Mouse (Mus musculus) limb, embryonic 15.5 days (tissue): ENCODE measurements at regions not wholly inside any gene's neighbourhood (a gene's known extent, or its start where the extent isn't known, plus 50 kb on each side); places are given as distances from the start of the nearest gene placed in this dataset.
A peak's percentile ranks its signal among the peaks of the same experiment; 100 is the strongest.

Experiments used
- ATAC-seq: fragments of 200-750 bp; cut with Nextera tagmentation; 2 replicates; pipeline ENCODE4 v1.8.0; 2017; ENCODE audit warnings: low read depth, moderate TSS enrichment; ENCODE audit not compliant: insufficient number of reproducible peaks, low FRiP score, low TSS enrichment
- H3K27ac ChIP-seq: fragments of 300-500 bp; sonication (generic); 2 replicates; pipeline ENCODE4 v1.5.1; 2015; ENCODE audit warnings: moderate library complexity, mild to moderate bottlenecking, inconsistent platforms
- H3K27me3 ChIP-seq: fragments of 300-500 bp; sonication (generic); 2 replicates; pipeline ENCODE4 v1.6.1; 2015; ENCODE audit warnings: inconsistent platforms
- H3K36me3 ChIP-seq: fragments of 300-500 bp; sonication (generic); 2 replicates; pipeline ENCODE4 v1.6.1; 2015; ENCODE audit warnings: inconsistent platforms
- H3K4me1 ChIP-seq: fragments of 300-500 bp; sonication (generic); 2 replicates; pipeline ENCODE4 v1.6.1; 2015; ENCODE audit warnings: inconsistent platforms
- H3K4me2 ChIP-seq: fragments of 300-500 bp; sonication (generic); 2 replicates; pipeline ENCODE4 v1.6.1; 2015; ENCODE audit warnings: mild to moderate bottlenecking, inconsistent platforms
- H3K4me3 ChIP-seq: fragments of 300-500 bp; sonication (generic); 2 replicates; pipeline ENCODE4 v1.5.1; 2015; ENCODE audit warnings: mild to moderate bottlenecking, inconsistent platforms
- H3K9ac ChIP-seq: fragments of 300-500 bp; sonication (generic); 2 replicates; pipeline ENCODE4 v1.6.1; 2015; ENCODE audit warnings: inconsistent platforms
- H3K9me3 ChIP-seq: fragments of 300-500 bp; sonication (generic); 2 replicates; pipeline ENCODE4 v1.6.1; 2016; ENCODE audit warnings: inconsistent platforms
- WGBS: fragments of 180-500 bp; shearing (Covaris S2); methylation state at CpG from one replicate; pipeline ENCODE4 v1.1.7; 2015; 5-methylcytosine and 5-hydroxymethylcytosine counted together

DNA sequence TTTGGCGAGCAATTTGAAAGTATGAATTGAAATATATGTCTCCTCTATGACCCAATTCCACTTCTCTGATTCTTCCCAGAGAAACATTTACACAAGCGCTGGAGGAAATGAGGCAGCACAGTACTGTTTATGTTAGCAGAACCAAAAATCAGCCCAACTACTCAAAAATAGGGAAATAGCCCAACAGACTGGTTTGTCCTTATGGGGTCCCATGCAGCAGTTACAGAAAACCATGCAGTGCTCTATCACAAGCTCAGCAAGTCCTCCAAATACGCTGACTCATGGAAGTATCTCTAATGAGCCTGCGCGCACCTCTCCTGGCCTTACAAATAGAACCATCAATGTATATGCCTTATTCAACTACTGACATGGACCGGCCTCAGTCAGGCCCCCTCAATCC is 55.4 kb upstream of the Enpp6 start:
- no peak overlapping the region for H3K4me2 ChIP-seq
- 89% methylated on average over 6 of the region's 6 CpGs for WGBS

DNA sequence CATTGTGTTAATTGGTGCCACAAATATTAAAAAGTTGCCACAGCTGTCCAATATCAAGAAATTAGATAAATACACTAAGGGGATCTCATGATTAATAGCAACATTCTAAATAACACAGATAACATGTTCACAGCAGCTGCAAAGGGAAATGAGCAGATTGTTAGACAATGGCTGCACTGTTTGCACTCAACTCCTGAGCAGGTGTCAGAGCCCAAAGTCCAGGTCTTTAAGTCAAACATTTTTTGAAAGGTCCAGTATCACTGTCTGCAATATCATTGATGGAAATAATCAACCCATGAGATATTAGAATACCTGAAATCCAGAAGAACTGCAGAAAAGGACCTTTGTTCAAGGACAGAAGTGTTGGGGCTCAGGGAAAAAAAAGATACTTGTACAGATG is 53.4 kb upstream of the Enpp6 start:
- H3K27me3 ChIP-seq = no peaks in the 10 kb centered on the region
- H3K9me3 ChIP-seq = no peaks in the 10 kb centered on the region
- no peaks in the 10 kb centered on the region for H3K36me3 ChIP-seq
- no peak overlapping the region for H3K9ac ChIP-seq
- H3K27ac ChIP-seq = no peak overlapping the region
- H3K4me2 ChIP-seq = no peak overlapping the region
- ATAC-seq = no peak
- peaks cover 20% of the 10 kb centered on the region; the same call in 1 of the 2 replicates for H3K4me1 ChIP-seq
- no peak overlapping the region for H3K4me3 ChIP-seq

More for the DNA sequence above, 55.4 kb upstream of the Enpp6 start:
- H3K36me3 ChIP-seq = no peaks in the 10 kb centered on the region
- no peaks in the 10 kb centered on the region for H3K9me3 ChIP-seq
- H3K4me3 ChIP-seq = no peak overlapping the region
- H3K27ac ChIP-seq = no peak overlapping the region
- no peaks in the 10 kb centered on the region for H3K27me3 ChIP-seq
- H3K9ac ChIP-seq = no peak overlapping the region
- no peak for ATAC-seq
- peaks cover 19% of the 10 kb centered on the region; the same call in 1 of the 2 replicates for H3K4me1 ChIP-seq

DNA sequence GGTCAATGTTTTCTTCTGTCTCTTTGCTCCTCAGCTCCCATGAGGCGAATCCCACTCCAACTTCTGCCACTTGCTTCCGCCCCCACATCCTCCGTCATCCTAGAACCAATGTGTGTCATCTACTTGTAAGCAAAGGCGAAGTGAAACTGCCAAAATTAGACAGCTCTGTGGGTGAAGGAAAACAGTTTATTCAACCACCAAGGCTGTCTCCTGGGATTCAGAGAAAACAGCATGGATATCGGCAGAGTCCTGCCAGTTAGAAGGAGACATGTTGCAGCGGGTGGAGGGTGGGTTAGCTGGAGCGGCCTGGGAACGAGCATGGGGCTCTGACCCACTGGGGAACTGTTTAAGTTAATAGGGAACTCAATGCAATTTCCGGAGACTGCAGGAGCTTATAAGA is 52.4 kb upstream of the Enpp6 start:
- no peak overlapping the region for H3K4me2 ChIP-seq
- WGBS = 67% methylated on average over 9 of the region's 9 CpGs

DNA sequence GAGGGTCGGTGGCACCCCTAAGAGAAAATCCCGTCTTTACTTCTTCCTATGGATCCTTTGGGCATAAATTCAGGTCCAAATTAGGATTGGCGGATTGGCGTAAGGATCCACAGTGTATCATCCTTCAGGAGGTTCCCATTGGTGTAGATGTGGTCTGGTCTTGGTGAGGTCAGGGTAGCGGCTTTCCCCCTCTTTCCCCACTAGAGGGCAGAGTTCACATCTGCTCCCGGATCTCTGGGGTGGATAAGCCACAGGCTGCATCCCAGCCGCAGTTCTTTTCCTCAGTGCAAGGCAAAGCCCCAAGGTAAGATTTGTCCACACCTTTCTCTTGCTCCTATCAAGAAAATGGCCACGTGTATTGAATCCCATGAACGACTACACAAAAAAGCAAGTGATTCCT is 51.8 kb upstream of the Enpp6 start:
- Histone ChIP-seq H3K27me3 (no peaks in the 10 kb centered on the region), H3K9ac (no peak overlapping the region), H3K27ac (no peak overlapping the region), H3K36me3 (no peaks in the 10 kb centered on the region), H3K4me3 (no peak overlapping the region), H3K9me3 (no peaks in the 10 kb centered on the region), H3K4me1 (peaks cover 7% of the 10 kb centered on the region; the same call in 1 of the 2 replicates), H3K4me2 (no peak overlapping the region)
- no peak for ATAC-seq
- 24% methylated on average over 9 of the region's 9 CpGs for WGBS

More for the DNA sequence above, 52.4 kb upstream of the Enpp6 start:
- H3K27me3 ChIP-seq = no peaks in the 10 kb centered on the region
- H3K9me3 ChIP-seq = no peaks in the 10 kb centered on the region
- no peak for ATAC-seq
- no peak overlapping the region for H3K4me3 ChIP-seq
- no peaks in the 10 kb centered on the region for H3K36me3 ChIP-seq
- H3K9ac ChIP-seq = no peak overlapping the region
- H3K4me1 ChIP-seq = peaks cover 13% of the 10 kb centered on the region; the same call in 1 of the 2 replicates
- no peak overlapping the region for H3K27ac ChIP-seq

DNA sequence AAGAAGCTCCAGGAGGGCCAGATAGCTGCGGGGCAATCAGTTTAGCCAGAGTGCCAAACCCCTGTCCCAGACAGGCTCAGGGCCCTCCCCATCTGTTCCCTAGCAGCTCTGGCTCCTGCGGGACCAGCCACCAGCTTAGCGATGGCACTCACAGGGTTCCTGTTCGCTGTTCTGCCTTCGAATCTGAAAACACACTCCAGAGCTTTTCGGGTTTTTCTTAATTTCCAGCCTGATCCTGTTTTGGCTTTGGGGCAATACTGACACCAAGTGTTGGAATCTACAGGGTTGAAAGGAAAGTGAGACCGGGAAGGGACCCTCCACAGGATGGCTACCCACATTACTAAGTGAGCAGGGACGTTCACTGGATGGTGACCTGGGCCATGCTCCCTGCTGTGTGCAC is 50.6 kb upstream of the Enpp6 start:
- H3K4me3 ChIP-seq = no peak overlapping the region
- H3K9ac ChIP-seq = no peak overlapping the region
- H3K9me3 ChIP-seq = no peaks in the 10 kb centered on the region
- no peaks in the 10 kb centered on the region for H3K36me3 ChIP-seq
- no peak for ATAC-seq
- H3K4me1 ChIP-seq = peaks cover 7% of the 10 kb centered on the region; the same call in 1 of the 2 replicates
- no peak overlapping the region for H3K27ac ChIP-seq
- H3K4me2 ChIP-seq = peak overlapping the region; percentile 36; the same call in 1 of the 2 replicates
- no peaks in the 10 kb centered on the region for H3K27me3 ChIP-seq
- 16% methylated on average over 8 of the region's 8 CpGs for WGBS
